Mouse (Mus musculus) kidney, adult 18-20 months (tissue): ENCODE results near the gene Prickle4.
"Not testable (repeated sequence)": the region's sequence is repeated elsewhere in the genome, so short reads cannot be mapped to it uniquely, and the experiment has no call there.

Experiments
- DNase-seq: peaks from one replicate; pipeline ENCODE4 v3.0.0; 2021

The Prickle4 gene

DNA sequence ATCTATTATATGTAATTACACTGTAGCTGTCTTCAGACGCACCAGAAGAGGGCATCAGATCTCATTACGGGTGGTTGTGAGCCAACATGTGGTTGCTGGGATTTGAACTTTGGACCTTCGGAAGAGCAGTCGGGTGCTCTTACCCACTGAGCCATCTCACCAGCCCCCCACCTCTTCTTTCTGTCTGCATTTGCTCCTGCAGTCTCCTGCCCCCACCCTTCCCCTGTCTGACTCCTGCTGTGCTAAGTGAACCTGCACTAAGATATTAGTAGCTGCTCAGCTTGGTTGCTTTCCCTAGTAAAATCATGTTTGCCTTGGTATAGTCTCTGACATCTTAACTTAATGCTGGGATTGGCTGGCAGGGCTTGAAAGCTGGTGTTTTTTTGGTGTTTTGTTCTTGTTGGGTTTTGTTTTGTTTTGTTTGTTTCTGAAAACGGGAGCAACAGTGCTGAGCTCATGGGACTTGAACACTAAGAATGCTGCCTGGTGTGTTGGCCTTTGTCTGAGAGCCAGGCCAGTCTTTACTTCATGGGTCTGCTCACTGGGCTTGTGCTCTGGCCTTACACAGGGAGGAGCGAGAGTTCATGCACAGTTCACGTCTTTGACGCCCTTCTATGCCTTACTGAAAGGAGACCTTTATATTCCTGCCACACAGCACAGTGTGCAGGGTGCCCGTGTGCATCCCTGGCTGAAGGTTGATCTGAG lies 31.4 kb downstream of the Prickle4 start:
- no peak for DNase-seq

DNA sequence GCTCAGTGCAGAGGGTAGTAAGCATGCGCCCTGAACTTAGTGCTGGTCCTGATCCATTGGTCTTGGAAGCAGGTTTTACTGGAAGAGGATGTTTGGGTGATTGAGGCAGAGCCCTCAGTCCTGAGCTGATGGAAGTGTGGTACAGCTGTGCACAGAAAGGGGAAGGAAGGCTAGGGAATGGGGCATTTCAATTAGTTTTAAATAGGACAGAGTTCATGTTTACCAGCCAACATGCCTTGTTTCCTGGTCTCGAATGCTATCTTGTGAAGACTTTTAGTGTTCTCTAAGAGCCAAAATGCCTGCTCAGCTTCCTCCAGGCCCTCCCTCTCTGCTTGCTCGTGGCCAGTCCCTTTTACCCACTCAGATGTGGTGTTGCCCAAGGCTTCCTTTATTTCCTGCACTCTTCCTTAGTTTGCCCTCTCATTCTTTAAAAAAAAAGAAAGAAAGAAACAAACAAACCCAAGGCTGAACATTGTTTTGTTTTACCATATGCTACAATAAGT lies 35.7 kb downstream of the Prickle4 start:
- no peak for DNase-seq

DNA sequence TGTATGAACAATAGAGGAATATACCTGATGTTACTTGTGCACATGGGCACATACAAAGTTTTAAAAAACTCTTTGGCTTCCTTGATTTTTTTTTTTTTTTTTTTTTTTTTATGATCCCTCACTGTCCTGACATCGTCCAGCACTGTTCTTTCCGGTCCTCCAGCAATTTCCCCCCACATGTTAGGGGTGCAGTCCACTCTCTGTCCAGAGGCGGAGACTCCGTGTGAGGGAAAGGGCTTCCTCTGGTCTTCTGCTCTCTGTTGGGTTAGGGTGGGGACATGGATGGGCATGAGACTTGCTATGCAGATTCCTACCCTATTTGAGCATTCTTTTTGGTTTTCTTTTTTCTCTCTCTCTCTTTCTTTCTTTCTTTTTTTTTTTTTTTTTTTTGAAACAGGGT lies 36.6 kb downstream of the Prickle4 start:
- no peak for DNase-seq

DNA sequence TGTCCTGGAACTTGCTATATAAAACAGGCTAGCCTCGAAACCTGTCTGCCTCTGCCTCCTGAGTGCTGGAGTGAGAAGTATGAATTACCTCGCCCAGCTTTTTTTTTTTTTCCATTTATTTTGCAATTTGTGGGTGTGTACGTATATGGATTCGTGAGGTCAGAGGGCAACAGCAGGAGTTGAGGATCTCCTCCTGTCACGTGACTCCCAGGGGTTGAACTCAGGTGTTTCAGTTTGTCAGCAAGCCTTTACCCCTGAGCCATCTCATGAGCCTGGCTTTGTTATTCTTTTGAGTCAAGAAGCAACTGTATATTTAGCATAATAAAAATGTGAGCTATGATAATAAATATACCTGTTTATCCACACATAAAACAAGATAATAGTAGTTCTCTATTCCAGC lies 38.8 kb downstream of the Prickle4 start:
- no peak for DNase-seq

DNA sequence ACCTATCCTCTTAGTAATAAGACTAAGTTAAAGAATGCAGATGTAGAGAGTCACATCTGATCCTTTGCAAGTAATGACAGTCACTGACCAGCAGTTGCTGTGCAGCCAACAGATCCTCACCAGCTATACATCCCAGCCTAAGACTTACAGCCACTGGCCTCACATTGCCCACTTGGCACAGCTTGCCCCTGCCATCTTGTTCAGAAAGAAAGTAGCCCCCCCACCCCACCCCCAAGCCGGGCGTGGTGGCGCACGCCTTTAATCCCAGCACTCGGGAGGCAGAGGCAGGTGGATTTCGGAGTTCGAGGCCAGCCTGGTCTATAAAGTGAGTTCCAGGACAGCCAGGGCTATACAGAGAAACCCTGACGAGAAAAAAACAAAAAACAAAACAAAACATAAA lies 40.2 kb downstream of the Prickle4 start:
- DNase-seq, result not testable (repeated sequence)

DNA sequence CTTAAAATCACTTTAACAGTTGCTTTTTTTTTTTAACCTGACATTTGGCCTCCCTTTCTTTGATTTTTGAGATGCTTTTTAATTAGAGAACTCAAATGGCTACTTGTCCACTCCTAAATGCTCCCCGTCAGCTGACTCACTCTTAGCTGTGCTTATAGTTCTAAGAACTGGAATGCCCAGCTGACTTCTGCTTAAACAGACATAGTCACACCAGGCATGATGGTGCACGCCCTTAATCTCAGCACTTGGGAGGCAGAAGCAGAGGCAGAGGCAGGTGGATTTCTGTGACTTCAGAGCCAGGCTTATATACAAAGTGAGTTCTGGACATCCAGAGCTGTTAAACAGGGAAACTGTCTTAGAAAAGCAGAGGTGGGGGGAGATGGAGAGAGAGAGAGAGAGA lies 42.6 kb downstream of the Prickle4 start:
- DNase-seq, result no peak

DNA sequence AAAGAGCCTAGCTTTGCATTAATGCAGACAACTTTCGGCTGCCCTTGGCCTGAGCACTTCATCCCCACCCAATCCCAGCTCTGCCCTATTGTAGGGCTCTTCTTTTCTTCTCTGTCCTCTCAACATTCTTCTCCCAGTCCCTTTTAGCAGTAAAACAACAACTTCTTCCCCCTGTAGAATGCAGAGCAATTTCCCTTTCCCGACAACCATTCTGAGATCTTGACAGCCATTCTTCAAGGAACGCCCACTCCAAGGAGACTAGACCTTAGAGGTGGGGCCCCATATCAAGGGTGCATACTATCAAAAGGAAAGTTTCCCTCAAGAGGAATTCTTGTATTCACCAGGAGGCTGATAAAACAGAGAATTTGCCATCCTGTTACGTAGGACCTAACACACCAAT lies 45.6 kb downstream of the Prickle4 start:
- no peak for DNase-seq

DNA sequence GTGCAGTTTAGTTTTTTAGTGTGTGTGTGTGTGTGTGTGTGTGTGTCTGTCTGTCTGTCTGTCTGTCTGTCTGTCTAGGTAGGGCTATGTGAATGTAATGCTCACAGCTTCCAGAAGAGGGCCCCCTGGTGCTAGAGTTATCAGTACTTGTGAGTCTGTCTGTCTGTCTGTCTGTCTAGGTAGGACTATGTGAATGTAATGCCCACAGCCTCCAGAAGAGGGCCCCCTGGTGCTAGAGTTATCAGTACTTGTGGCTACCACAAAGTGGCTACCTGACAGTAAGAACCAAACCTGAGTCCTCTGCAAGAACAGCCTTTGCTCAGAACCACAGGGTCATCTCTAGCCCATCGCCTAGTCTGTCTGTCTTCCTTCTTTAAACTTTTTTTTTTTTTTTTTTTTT lies 47.9 kb downstream of the Prickle4 start:
- DNase-seq, result peak; percentile 79

DNA sequence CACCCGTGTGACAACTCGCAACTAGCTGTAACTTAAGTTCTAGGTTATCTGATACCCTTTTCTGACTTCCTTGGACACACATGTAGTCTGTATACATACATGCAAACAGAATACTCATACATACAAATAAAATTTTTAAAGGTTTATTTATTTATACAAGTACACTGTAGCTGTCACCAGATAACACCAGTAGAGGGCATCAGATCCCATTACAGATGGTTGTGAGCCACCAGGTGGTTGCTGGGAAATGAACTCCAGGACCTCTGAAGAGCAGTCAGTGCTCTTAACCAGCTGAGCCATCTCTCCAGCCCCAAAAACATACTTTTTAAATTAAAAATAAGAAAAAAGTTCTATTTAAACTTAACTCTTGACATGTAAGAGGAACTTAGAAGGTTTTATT lies 51.5 kb downstream of the Prickle4 start:
- no peak for DNase-seq
